Mouse (Mus musculus) liver, adult 2 months (tissue): ENCODE data around the gene Scnn1a. TPM values are rescaled to one million over a fixed set of nuclear protein-coding genes. Genes with fewer than 3 reads are reported as not detected.

ENCODE experiments used
- DNase-seq: peaks from one replicate; pipeline ENCODE4 v3.0.0-alpha.2; 2011; ENCODE audit warnings: low read depth, low spot score; ENCODE audit errors: extremely low read depth
- H3K27ac ChIP-seq: fragments of 200-500 bp; replicated peaks from 2 replicates; pipeline ENCODE4 v1.5.1; 2012; ENCODE audit warnings: low read depth, mild to moderate bottlenecking, control low read depth, inconsistent platforms, low read length; ENCODE audit not compliant: insufficient read depth
- H3K27me3 ChIP-seq: fragments of 200-500 bp; 2 replicates; pipeline ENCODE4 v1.6.1; 2012; ENCODE audit warnings: mild to moderate bottlenecking, moderate library complexity, low read length, inconsistent platforms; ENCODE audit not compliant: control insufficient read depth, insufficient read depth
- H3K36me3 ChIP-seq: fragments of 200-500 bp; 2 replicates; pipeline ENCODE4 v1.6.1; 2012; ENCODE audit warnings: low read length, inconsistent platforms; ENCODE audit not compliant: control insufficient read depth, insufficient read depth
- H3K4me1 ChIP-seq: fragments of 200-500 bp; 2 replicates; pipeline ENCODE4 v1.6.1; 2011; ENCODE audit warnings: low read length; ENCODE audit not compliant: control insufficient read depth, insufficient read depth
- H3K4me3 ChIP-seq: fragments of 200-500 bp; 2 replicates; pipeline ENCODE4 v1.5.1; 2011; ENCODE audit warnings: low read depth, mild to moderate bottlenecking, control low read depth, low read length, moderate library complexity; ENCODE audit not compliant: insufficient read depth
- H3K79me2 ChIP-seq: fragments of 200-500 bp; 2 replicates; pipeline ENCODE4 v1.6.1; 2012; ENCODE audit warnings: inconsistent platforms, mild to moderate bottlenecking, low read length, moderate library complexity; ENCODE audit not compliant: control insufficient read depth, insufficient read depth
- H3K9ac ChIP-seq: fragments of 200-500 bp; 2 replicates; pipeline ENCODE4 v1.6.1; 2012; ENCODE audit warnings: low read depth, mild to moderate bottlenecking, control low read depth, inconsistent platforms, low read length
- CTCF ChIP-seq: fragments of 200-500 bp; IDR thresholded peaks from 2 replicates; pipeline ENCODE4 v1.5.1; 2011; ENCODE audit warnings: low read depth, low read length, control low read depth
- POLR2A ChIP-seq: fragments of 200-500 bp; IDR thresholded peaks from 2 replicates; pipeline ENCODE4 v1.6.1; 2011; ENCODE audit warnings: low read length, control low read depth; ENCODE audit not compliant: insufficient read depth; ENCODE audit errors: extremely low read depth
- WGBS: fragments of 180-500 bp; shearing (Covaris S2); methylation state at CpG from one replicate; pipeline ENCODE4 v1.1.7; 2018; 5-methylcytosine and 5-hydroxymethylcytosine counted together
- polyA plus RNA-seq: library from polyadenylated mRNA; depleted of rRNA; stranded (reverse); fragments of >200 nt; gene quantifications from 2 replicates; pipeline ENCODE4 v1.2.3, GENCODE M21; 2012
- total RNA-seq: library from RNA; depleted of rRNA; stranded (reverse); fragments of >200 nt; gene quantifications from 2 replicates; pipeline ENCODE4 v1.2.3, GENCODE M21; 2014

Scnn1a gene
- total and polyA plus RNA-seq, 2 experiments: 3.0 to 24.8 TPM

DNA sequence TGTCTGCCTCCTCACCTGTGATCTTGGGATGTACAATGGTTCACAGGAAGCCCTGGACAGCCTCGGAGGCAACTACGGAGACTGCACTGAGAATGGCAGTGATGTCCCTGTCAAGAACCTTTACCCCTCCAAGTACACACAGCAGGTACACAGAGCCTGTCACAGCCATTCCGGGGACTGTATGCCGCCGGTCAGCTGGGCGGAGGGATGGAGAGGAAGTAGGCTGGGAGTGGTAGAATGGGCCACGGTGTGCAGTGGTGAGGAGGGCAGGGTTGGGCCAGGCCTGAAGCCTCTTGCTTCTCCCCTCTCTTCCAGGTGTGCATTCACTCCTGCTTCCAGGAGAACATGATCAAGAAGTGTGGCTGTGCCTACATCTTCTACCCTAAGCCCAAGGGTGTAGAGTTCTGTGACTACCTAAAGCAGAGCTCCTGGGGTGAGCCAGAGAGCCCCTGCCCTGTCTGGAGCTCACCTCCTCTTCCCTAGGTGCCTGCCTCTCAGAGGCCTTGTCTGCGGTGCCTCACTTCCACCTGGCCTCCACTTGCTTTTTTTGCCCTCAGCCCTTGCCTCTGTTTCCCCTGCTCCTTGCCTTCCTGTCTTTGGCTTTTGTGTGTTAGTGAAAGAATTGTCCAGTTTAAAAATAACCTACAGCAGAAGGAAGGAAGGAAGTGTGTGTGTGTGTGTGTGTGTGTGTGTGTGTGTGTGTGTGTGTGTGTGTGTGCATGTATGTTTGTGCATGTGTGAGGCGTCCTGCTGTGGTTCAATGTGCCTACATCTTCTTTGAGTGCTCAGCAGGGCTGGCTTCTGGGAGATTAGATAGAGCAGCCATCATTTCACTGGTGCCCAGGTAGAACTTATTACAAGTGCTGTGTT lies 18.6 kb downstream of the Scnn1a start:
- no peak for TF ChIP-seq CTCF
- no peak for TF ChIP-seq POLR2A
- H3K79me2 ChIP-seq: no peaks in the 10 kb centered on the region
- no peaks in the 10 kb centered on the region for H3K36me3 ChIP-seq
- no peak overlapping the region for H3K9ac ChIP-seq
- H3K27me3 ChIP-seq: no peaks in the 10 kb centered on the region
- no peaks in the 10 kb centered on the region for H3K4me1 ChIP-seq
- H3K4me3 ChIP-seq: no peak overlapping the region
- 77% methylated on average over 9 of the region's 9 CpGs for WGBS
- DNase-seq: no peak
- H3K27ac ChIP-seq: no peak overlapping the region

DNA sequence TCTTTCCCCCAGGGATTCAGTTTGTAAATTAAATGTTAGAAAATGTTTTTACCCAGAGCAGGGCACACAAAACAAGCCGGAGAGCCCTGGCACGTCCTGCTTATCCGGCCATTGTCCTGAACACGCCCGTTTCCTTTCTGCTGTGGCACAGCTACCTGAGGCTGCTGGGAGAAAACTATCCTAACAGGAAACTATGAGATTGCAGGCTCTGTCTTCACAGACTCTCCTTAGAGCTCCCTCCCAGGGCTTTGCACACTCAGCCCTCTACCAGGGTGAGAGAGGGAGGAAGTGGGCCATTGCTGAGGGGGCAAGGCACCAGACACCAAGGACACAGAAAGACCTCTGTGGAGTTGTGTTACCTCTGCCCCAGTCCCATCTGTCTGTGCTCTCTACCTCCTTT lies 19.8 kb downstream of the Scnn1a start:
- DNase-seq: no peak
- Histone ChIP-seq H3K4me3 (no peak overlapping the region), H3K4me1 (no peaks in the 10 kb centered on the region), H3K27ac (peak overlapping the region; percentile 31), H3K9ac (no peak overlapping the region), H3K27me3 (no peaks in the 10 kb centered on the region), H3K36me3 (no peaks in the 10 kb centered on the region), H3K79me2 (no peaks in the 10 kb centered on the region)
- WGBS: 87% methylated on average over 5 of the region's 5 CpGs
- TF ChIP-seq POLR2A (no peak), CTCF (no peak)

- Histone ChIP-seq H3K27ac (no peak overlapping the region), H3K4me1 (peaks cover 5% of the 10 kb centered on the region), H3K27me3 (no peaks in the 10 kb centered on the region), H3K79me2 (no peaks in the 10 kb centered on the region), H3K9ac (no peak overlapping the region), H3K36me3 (no peaks in the 10 kb centered on the region), H3K4me3 (no peak overlapping the region)
- WGBS: 78% methylated on average over 3 of the region's 3 CpGs
- no peak for TF ChIP-seq CTCF
- no peak for TF ChIP-seq POLR2A
- no peak for DNase-seq
Observed at GRCm38 (mm10) chr6:125342198-125342597, 21.7 kb downstream of the Scnn1a start.

GRCm38 (mm10) chr6:125344084-125344483 lies 23.6 kb downstream of the Scnn1a start:
- WGBS: 33% methylated on average over 8 of the region's 8 CpGs
- Histone ChIP-seq H3K4me1 (peaks cover 7% of the 10 kb centered on the region), H3K36me3 (no peaks in the 10 kb centered on the region), H3K9ac (0 out of 2 replicates have a peak overlapping the region, but pooled peaks have one; percentile 32), H3K79me2 (no peaks in the 10 kb centered on the region), H3K4me3 (no peak overlapping the region), H3K27ac (no peak overlapping the region), H3K27me3 (no peaks in the 10 kb centered on the region)
- peak; percentile 65 for DNase-seq
- TF ChIP-seq CTCF: no peak
- no peak for TF ChIP-seq POLR2A

GRCm38 (mm10) chr6:125344866-125345265 lies 24.4 kb downstream of the Scnn1a start:
- H3K27me3 ChIP-seq: no peaks in the 10 kb centered on the region
- WGBS: 81% methylated on average over 4 of the region's 4 CpGs
- H3K4me3 ChIP-seq: no peak overlapping the region
- DNase-seq: no peak
- no peak overlapping the region for H3K9ac ChIP-seq
- no peaks in the 10 kb centered on the region for H3K36me3 ChIP-seq
- peaks cover 7% of the 10 kb centered on the region for H3K4me1 ChIP-seq
- H3K79me2 ChIP-seq: peaks cover 1% of the 10 kb centered on the region; the same call in 1 of the 2 replicates
- TF ChIP-seq POLR2A (no peak), CTCF (no peak)
- no peak overlapping the region for H3K27ac ChIP-seq

DNA sequence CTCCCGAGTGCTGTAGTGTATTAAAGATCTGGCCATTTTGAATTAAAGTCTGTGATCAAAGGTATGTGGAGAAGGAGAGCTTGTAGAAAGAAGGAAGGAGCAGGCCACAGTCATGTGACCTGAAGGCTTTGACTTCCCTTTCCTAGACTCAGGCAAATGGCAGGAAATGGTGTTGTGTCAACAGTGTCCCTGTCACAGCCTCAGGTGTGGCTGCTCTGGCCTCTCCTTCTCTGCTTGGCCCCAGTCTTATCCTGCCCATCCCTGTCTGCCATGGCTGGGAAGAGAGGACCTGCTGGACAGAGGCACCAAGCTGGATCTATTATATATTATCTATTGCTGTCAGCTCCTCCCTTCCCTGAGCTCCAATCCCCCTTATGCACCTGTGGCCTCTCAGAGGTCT lies 25.2 kb downstream of the Scnn1a start:
- H3K36me3 ChIP-seq: no peaks in the 10 kb centered on the region
- H3K4me1 ChIP-seq: peaks cover 7% of the 10 kb centered on the region
- 74% methylated on average over 1 of the region's 1 CpGs for WGBS
- no peak overlapping the region; the same call in 1 of the 2 replicates for H3K27ac ChIP-seq
- H3K9ac ChIP-seq: no peak overlapping the region
- peak; percentile 42 for DNase-seq
- TF ChIP-seq CTCF (no peak), POLR2A (no peak)
- peaks cover 9% of the 10 kb centered on the region; the same call in 1 of the 2 replicates for H3K79me2 ChIP-seq
- no peak overlapping the region for H3K4me3 ChIP-seq
- no peaks in the 10 kb centered on the region for H3K27me3 ChIP-seq
